Mouse (Mus musculus): Measurements from ENCODE around the gene Ttc30a1.
A peak's percentile ranks its signal among the peaks of the same experiment; 100 is the strongest.

Ttc30a1 gene

DNA sequence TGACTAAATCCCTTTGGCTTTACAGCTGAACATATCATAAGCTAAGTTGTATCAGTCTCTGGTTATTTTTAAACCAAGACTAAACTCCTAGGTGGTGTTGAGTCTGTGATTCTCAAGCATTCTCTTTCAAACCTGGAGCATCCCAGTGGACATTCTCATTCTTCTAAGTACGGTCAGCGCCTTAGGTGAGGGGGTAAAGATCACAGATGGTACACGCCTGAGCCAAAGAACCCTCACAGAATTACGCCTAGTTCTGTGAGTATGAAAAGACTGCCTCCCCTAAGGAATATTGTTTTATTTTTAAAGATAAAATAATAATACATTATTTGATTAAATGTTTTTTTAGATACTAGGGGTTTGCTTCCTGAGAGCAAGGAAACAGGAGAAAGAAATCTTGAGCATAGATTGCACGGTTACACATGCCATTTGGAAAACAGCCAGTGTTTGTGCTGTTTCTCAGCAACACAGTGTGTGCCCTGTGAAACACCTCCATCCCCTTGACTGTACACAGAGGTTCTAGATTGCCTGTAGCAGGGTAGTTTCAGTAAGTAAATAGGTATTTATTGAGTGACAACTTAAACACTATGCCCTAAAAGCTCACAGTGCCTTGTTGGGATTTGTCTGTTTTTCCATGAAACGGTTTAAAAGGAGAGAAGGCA lies 51.9 kb downstream of the Ttc30a1 start:
- DNase-seq: no peak

- peak; percentile 55 for DNase-seq
These were observed 52.6 kb downstream of the Ttc30a1 start for GRCm38 (mm10) chr2:75929141-75929540.

Data from cerebellum, adult 11-12 months (tissue).